Mouse (Mus musculus) embryo, embryonic 11.5 days (tissue): Measurements from ENCODE around the gene Vrk3.

ENCODE experiments used
- DNase-seq: peaks from one replicate; pipeline ENCODE4 v3.0.0-alpha.2; 2012; ENCODE audit warnings: low read depth, low spot score

Gene Vrk3

GRCm38 (mm10) chr7:44818164-44818563 lies 70.0 kb downstream of the Vrk3 start:
- no peak for DNase-seq

GRCm38 (mm10) chr7:44818751-44819235 lies 70.6 kb downstream of the Vrk3 start:
- DNase-seq, result no peak

- DNase-seq, result no peak
Measured at GRCm38 (mm10) chr7:44819391-44819790, 71.2 kb downstream of the Vrk3 start.

GRCm38 (mm10) chr7:44819863-44820262 lies 71.7 kb downstream of the Vrk3 start:
- no peak for DNase-seq

- no peak for DNase-seq
Measured at GRCm38 (mm10) chr7:44820525-44820924, 72.3 kb downstream of the Vrk3 start.

GRCm38 (mm10) chr7:44821666-44822448 lies 73.6 kb downstream of the Vrk3 start:
- DNase-seq, result no peak

- no peak for DNase-seq
Measured at GRCm38 (mm10) chr7:44823409-44823808, 75.2 kb downstream of the Vrk3 start.

- peak; percentile 61 for DNase-seq
Measured at GRCm38 (mm10) chr7:44824872-44825271, 76.7 kb downstream of the Vrk3 start.

- no peak for DNase-seq
Measured at GRCm38 (mm10) chr7:44826771-44827170, 78.6 kb downstream of the Vrk3 start.
